In genomic region chr14:61154900-61155585, GRCm38 (mm10) we compare ENCODE assay signal across 19 mouse cellular contexts. TPM values are rescaled to one million over a fixed set of nuclear protein-coding genes. Genes with fewer than 3 reads are reported as not detected.
A peak's percentile ranks its signal among the peaks of the same experiment; 100 is the strongest.
DNase-seq lines count a peak whose midpoint lies in the region; ATAC-seq and TF ChIP-seq lines count a peak whose summit lies in the region.
"Had no signal": no experiment of that assay in that cellular context is flagged by ENCODE, and none has a peak within 500 bp of the region (broad histone marks: within the 10 kb centered on the region; RNA-seq: fewer than 3 reads in every experiment).

No protein-coding gene starts in this region.

- H3K9me3 ChIP-seq in forebrain, embryonic 11.5 days (ENCODE audit: control insufficient read depth, low read length), result no peaks in the 10 kb centered on the region
- no peaks in the 10 kb centered on the region for H3K9me3 ChIP-seq in forebrain, embryonic 10.5 days
- no peaks in the 10 kb centered on the region for H3K9me3 ChIP-seq in hindbrain, postnatal 0 days (ENCODE audit: low read length)
- H3K9me3 ChIP-seq in hindbrain, embryonic 12.5 days (replicated peaks), result no peaks in the 10 kb centered on the region
- no peaks in the 10 kb centered on the region for H3K9me3 ChIP-seq in forebrain, embryonic 15.5 days
- no peaks in the 10 kb centered on the region for H3K9me3 ChIP-seq in intestine, embryonic 15.5 days
- H3K9me3 ChIP-seq: embryonic facial prominence, embryonic 13.5 days; heart, embryonic 15.5 days; hindbrain, embryonic 13.5 days; limb, embryonic 13.5 days had no signal

- DNase-seq in forebrain, embryonic 11.5 days (ENCODE audit: low spot score), result peak; percentile 38
- DNase-seq in forebrain, embryonic 10.5 days (ENCODE audit: extremely low spot score, low spot score), result no peak
- DNase-seq in hindbrain, postnatal 0 days (ENCODE audit: low spot score), result peak; percentile 78
- DNase-seq in skeletal muscle tissue, adult 2 months (ENCODE audit: low read depth, low spot score), result peak; percentile 69
- DNase-seq: adrenal gland, postnatal 14 days; kidney, adult 18-20 months; kidney, postnatal 10 days; midbrain, embryonic 14.5 days; thymus, postnatal 14 days had no signal

- ATAC-seq in forebrain, embryonic 11.5 days (replicated peaks; ENCODE audit: low FRiP score), result no peak
- peak; percentile 93 for ATAC-seq in hindbrain, postnatal 0 days
- no peak for ATAC-seq in hindbrain, embryonic 12.5 days (ENCODE audit: low FRiP score)
- ATAC-seq in forebrain, embryonic 15.5 days (replicated peaks), result 0 out of 2 replicates have a peak, but pooled peaks have one; percentile 43
- no peak for ATAC-seq in intestine, embryonic 15.5 days

- no peak overlapping the region for H3K9ac ChIP-seq in forebrain, embryonic 11.5 days (ENCODE audit: low read length)
- H3K9ac ChIP-seq in hindbrain, postnatal 0 days (replicated peaks; ENCODE audit: low read length), result no peak overlapping the region
- no peak overlapping the region for H3K9ac ChIP-seq in hindbrain, embryonic 12.5 days
- H3K9ac ChIP-seq in forebrain, embryonic 15.5 days (replicated peaks), result no peak overlapping the region
- no peak overlapping the region for H3K9ac ChIP-seq in intestine, embryonic 15.5 days
- H3K9ac ChIP-seq: embryonic facial prominence, embryonic 13.5 days; heart, embryonic 15.5 days; hindbrain, embryonic 13.5 days; limb, embryonic 13.5 days; liver, embryonic 14.5 days had no signal

- H3K4me1 ChIP-seq in forebrain, embryonic 11.5 days (replicated peaks; ENCODE audit: control insufficient read depth, insufficient read depth, low read length), result no peaks in the 10 kb centered on the region
- H3K4me1 ChIP-seq in forebrain, embryonic 10.5 days, result no peaks in the 10 kb centered on the region
- H3K4me1 ChIP-seq in hindbrain, postnatal 0 days (ENCODE audit: insufficient read depth, low read length), result no peaks in the 10 kb centered on the region
- H3K4me1 ChIP-seq in hindbrain, embryonic 12.5 days, result no peaks in the 10 kb centered on the region
- H3K4me1 ChIP-seq in forebrain, embryonic 15.5 days, result no peaks in the 10 kb centered on the region
- H3K4me1 ChIP-seq in intestine, embryonic 15.5 days (replicated peaks), result no peaks in the 10 kb centered on the region
- H3K4me1 ChIP-seq: embryonic facial prominence, embryonic 13.5 days; hindbrain, embryonic 13.5 days; limb, embryonic 13.5 days had no signal

- no peak overlapping the region for H3K4me3 ChIP-seq in forebrain, embryonic 11.5 days (ENCODE audit: low read depth, low read length)
- no peak overlapping the region for H3K4me3 ChIP-seq in forebrain, embryonic 10.5 days
- H3K4me3 ChIP-seq in hindbrain, postnatal 0 days (ENCODE audit: low read length), result no peak overlapping the region
- H3K4me3 ChIP-seq in hindbrain, embryonic 12.5 days, result no peak overlapping the region
- no peak overlapping the region for H3K4me3 ChIP-seq in forebrain, embryonic 15.5 days
- H3K4me3 ChIP-seq in intestine, embryonic 15.5 days (replicated peaks), result no peak overlapping the region
- H3K4me3 ChIP-seq: embryonic facial prominence, embryonic 13.5 days; heart, embryonic 15.5 days; hindbrain, embryonic 13.5 days; layer of hippocampus, adult 2 months; left cerebral cortex, adult 2 months; limb, embryonic 13.5 days had no signal

- no peaks in the 10 kb centered on the region for H3K36me3 ChIP-seq in forebrain, embryonic 11.5 days (ENCODE audit: control insufficient read depth, insufficient read depth, low read length)
- no peaks in the 10 kb centered on the region for H3K36me3 ChIP-seq in forebrain, embryonic 10.5 days (replicated peaks)
- H3K36me3 ChIP-seq in hindbrain, postnatal 0 days (ENCODE audit: insufficient read depth, low read length), result no peaks in the 10 kb centered on the region
- H3K36me3 ChIP-seq in hindbrain, embryonic 12.5 days, result no peaks in the 10 kb centered on the region
- 0 out of 2 replicates have a peak, but pooled peaks cover 2% of the 10 kb centered on the region for H3K36me3 ChIP-seq in forebrain, embryonic 15.5 days
- no peaks in the 10 kb centered on the region for H3K36me3 ChIP-seq in intestine, embryonic 15.5 days
- H3K36me3 ChIP-seq: embryonic facial prominence, embryonic 13.5 days; heart, embryonic 15.5 days; limb, embryonic 13.5 days had no signal

- WGBS in forebrain, embryonic 11.5 days, result 85% methylated on average over 6 of the region's 6 CpGs
- WGBS in forebrain, embryonic 10.5 days, result 85% methylated on average over 6 of the region's 6 CpGs
- WGBS in hindbrain, postnatal 0 days, result 55% methylated on average over 6 of the region's 6 CpGs
- 85% methylated on average over 6 of the region's 6 CpGs for WGBS in hindbrain, embryonic 12.5 days
- 67% methylated on average over 6 of the region's 6 CpGs for WGBS in forebrain, embryonic 15.5 days
- WGBS in intestine, embryonic 15.5 days, result 80% methylated on average over 6 of the region's 6 CpGs

- no peak for TF ChIP-seq CTCF in hindbrain, postnatal 0 days (IDR thresholded peaks at IDR 0.05; ENCODE audit: low read depth)

- H3K27me3 ChIP-seq in forebrain, embryonic 11.5 days (ENCODE audit: control insufficient read depth, insufficient read depth, low read length), result no peaks in the 10 kb centered on the region
- no peaks in the 10 kb centered on the region for H3K27me3 ChIP-seq in forebrain, embryonic 10.5 days (ENCODE audit: poor library complexity, severe bottlenecking)
- no peaks in the 10 kb centered on the region for H3K27me3 ChIP-seq in hindbrain, postnatal 0 days (ENCODE audit: insufficient read depth, low read length)
- no peaks in the 10 kb centered on the region for H3K27me3 ChIP-seq in hindbrain, embryonic 12.5 days
- H3K27me3 ChIP-seq in forebrain, embryonic 15.5 days, result no peaks in the 10 kb centered on the region
- no peaks in the 10 kb centered on the region for H3K27me3 ChIP-seq in intestine, embryonic 15.5 days (replicated peaks)
- H3K27me3 ChIP-seq: embryonic facial prominence, embryonic 13.5 days; heart, embryonic 15.5 days; hindbrain, embryonic 13.5 days; limb, embryonic 13.5 days had no signal

- no peak overlapping the region for H3K27ac ChIP-seq in forebrain, embryonic 11.5 days (ENCODE audit: low read depth, low read length)
- no peak overlapping the region for H3K27ac ChIP-seq in forebrain, embryonic 10.5 days
- no peak overlapping the region for H3K27ac ChIP-seq in hindbrain, postnatal 0 days
- H3K27ac ChIP-seq in hindbrain, embryonic 12.5 days, result no peak overlapping the region
- H3K27ac ChIP-seq in forebrain, embryonic 15.5 days (replicated peaks), result no peak overlapping the region
- no peak overlapping the region for H3K27ac ChIP-seq in intestine, embryonic 15.5 days
- H3K27ac ChIP-seq: embryonic facial prominence, embryonic 13.5 days; hindbrain, embryonic 13.5 days; layer of hippocampus, adult 2 months; left cerebral cortex, adult 2 months; limb, embryonic 13.5 days; liver, embryonic 14.5 days had no signal

- H3K4me2 ChIP-seq in forebrain, embryonic 11.5 days (ENCODE audit: low read depth, low read length, severe bottlenecking), result no peak overlapping the region
- no peak overlapping the region for H3K4me2 ChIP-seq in hindbrain, postnatal 0 days (ENCODE audit: low read depth, low read length)
- H3K4me2 ChIP-seq in hindbrain, embryonic 12.5 days (replicated peaks), result no peak overlapping the region
- no peak overlapping the region for H3K4me2 ChIP-seq in forebrain, embryonic 15.5 days (replicated peaks)
- no peak overlapping the region for H3K4me2 ChIP-seq in intestine, embryonic 15.5 days (replicated peaks)
- H3K4me2 ChIP-seq: embryonic facial prominence, embryonic 13.5 days; heart, embryonic 15.5 days; hindbrain, embryonic 13.5 days; limb, embryonic 13.5 days had no signal

RNA-seq across cellular contexts. Expression of gene Sacs, which starts 16.8 kb away (rescaled TPM):
- 5.4 and 6.0 TPM in 2 replicates for polyA plus RNA-seq in forebrain, embryonic 11.5 days (2014; fragmentation: Nextera tagmentation; extraction: Ambion mirVana)
- polyA plus RNA-seq in forebrain, embryonic 10.5 days (2016; fragmentation: Nextera tagmentation; extraction: Ambion mirVana), result 2.9 and 3.4 TPM in 2 replicates
- total RNA-seq in hindbrain, postnatal 0 days (2014; rRNA removed), result 37.1 and 37.7 TPM in 2 replicates
- 6.6 and 7.2 TPM in 2 replicates for polyA plus RNA-seq in hindbrain, postnatal 0 days (2015; fragmentation: Nextera tagmentation; extraction: Ambion mirVana)
- 7.1 and 8.3 TPM in 2 replicates for polyA plus RNA-seq in hindbrain, embryonic 12.5 days (2016; fragmentation: Nextera tagmentation; extraction: Ambion mirVana)
- 8.1 TPM in 2 replicates for polyA plus RNA-seq in forebrain, embryonic 15.5 days (2015; fragmentation: Nextera tagmentation; extraction: Ambion mirVana)
- polyA plus RNA-seq in intestine, embryonic 15.5 days (2015; fragmentation: Nextera tagmentation; extraction: Ambion mirVana), result 2.0 and 2.3 TPM in 2 replicates

Comparison
In these comparisons a context has a peak if more than half of its experiments do, and no peak if none do; other contexts are left out.
1. ATAC-seq: peak in hindbrain, postnatal 0 days (single experiment) and forebrain, embryonic 15.5 days (single experiment); none in forebrain, embryonic 11.5 days (single experiment), hindbrain, embryonic 12.5 days (single experiment) and intestine, embryonic 15.5 days (single experiment).